Mouse (Mus musculus): ENCODE measurements around the gene Stab2. TPM values are rescaled to one million over a fixed set of nuclear protein-coding genes. Genes with fewer than 3 reads are reported as not detected.

Stab2 gene
- polyA plus RNA-seq (2012; ENCODE audit: low replicate concordance): 3.9 and 11.9 TPM in 2 replicates

DNA sequence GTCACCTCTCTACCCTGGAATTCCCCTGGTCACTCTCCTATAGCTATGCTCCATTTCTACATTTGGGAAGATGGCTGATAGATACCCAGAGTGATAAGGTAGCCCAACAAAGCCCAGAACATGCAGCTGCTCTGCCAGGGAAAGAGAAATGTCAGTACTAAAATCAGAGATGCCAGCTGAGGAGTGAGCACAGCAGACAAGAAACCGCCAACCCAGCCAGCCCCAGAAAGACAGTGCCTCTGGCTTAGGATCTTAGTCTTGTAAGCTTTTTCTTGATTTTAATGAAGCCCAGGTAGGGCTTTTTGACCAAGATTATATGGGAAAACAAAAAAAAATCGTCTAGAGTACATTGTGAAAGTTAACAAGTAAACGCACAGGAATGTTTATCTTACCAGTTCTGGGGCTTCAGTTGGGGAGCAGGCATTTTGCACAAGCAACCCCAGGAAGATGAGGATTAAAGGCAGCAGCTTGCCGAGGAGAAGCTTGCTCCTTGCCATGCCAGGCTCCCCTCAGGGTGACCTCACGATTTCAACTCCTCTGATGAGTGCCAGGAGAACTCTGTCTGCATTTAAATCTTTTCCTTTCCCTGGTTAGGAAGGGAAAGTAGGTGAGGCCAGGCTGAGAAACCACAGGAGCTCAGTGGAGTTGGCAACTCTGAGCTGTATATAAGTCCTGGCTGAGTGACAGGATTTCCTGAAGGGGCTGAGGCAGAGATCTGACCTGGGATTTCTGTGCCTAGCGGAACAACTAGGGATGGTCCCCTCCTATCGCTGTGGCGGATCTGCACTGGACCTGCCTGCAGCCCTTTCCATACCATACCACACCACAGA, at the start of gene Stab2:
TSS of gene Stab2 (minus strand) at position 641 of the 830 bp plus-strand sequence.

Other genes with a start within 250 kb of the Stab2 start
- not detected in 2 replicates for gene Gm49358, start 244.1 kb downstream of the Stab2 start, polyA plus RNA-seq (2012; ENCODE audit: low replicate concordance)
- gene Nt5dc3, start 229.0 kb downstream of the Stab2 start, polyA plus RNA-seq (2012; ENCODE audit: low replicate concordance): 2.1 and 5.1 TPM in 2 replicates
- gene 1700113H08Rik, start 50.0 kb upstream of the Stab2 start, polyA plus RNA-seq (2012; ENCODE audit: low replicate concordance): not detected in 2 replicates

Data from hematopoietic multipotent progenitor cell, adult 10-12 weeks (in vitro differentiated cells).